Mouse (Mus musculus): Measurements from ENCODE around the gene Sorcs2. TPM values are rescaled to one million over a fixed set of nuclear protein-coding genes. Genes with fewer than 3 reads are reported as not detected.
"Not testable (repeated sequence)": the region's sequence is repeated elsewhere in the genome, so short reads cannot be mapped to it uniquely, and the experiment has no call there.

Gene Sorcs2
- polyA plus RNA-seq, 1 experiment from 2014 or later, result 16.9 TPM

- ATAC-seq (ENCODE audit: insufficient number of reproducible peaks, insufficient read depth, low FRiP score, low TSS enrichment, low read depth); H3K9me3 ChIP-seq: not testable (repeated sequence)
- H3K4me1 ChIP-seq (replicated peaks), result peaks cover 48% of the 10 kb centered on the region
Measured at GRCm38 (mm10) chr5:36390591-36390927, 7.4 kb downstream of the Sorcs2 start.

GRCm38 (mm10) chr5:36389731-36390590 is 8.0 kb downstream of the Sorcs2 start:
- H3K27me3 ChIP-seq, result no peaks in the 10 kb centered on the region
- no peak overlapping the region for H3K27ac ChIP-seq
- H3K4me1 ChIP-seq (replicated peaks), result peaks cover 47% of the 10 kb centered on the region
- no peak overlapping the region for H3K9ac ChIP-seq (replicated peaks)
- no peak overlapping the region for H3K4me2 ChIP-seq
- no peak for ATAC-seq (ENCODE audit: insufficient number of reproducible peaks, insufficient read depth, low FRiP score, low TSS enrichment, low read depth)
- no peaks in the 10 kb centered on the region for H3K36me3 ChIP-seq
- WGBS, result 77% methylated on average over 9 of the region's 9 CpGs
- H3K9me3 ChIP-seq, result no peaks in the 10 kb centered on the region
- no peak overlapping the region for H3K4me3 ChIP-seq (replicated peaks)

More at GRCm38 (mm10) chr5:36390591-36390927, 7.4 kb downstream of the Sorcs2 start:
- not testable (repeated sequence) for H3K36me3 ChIP-seq; H3K4me3 ChIP-seq (replicated peaks); H3K4me2 ChIP-seq; H3K27ac ChIP-seq; H3K27me3 ChIP-seq; H3K9ac ChIP-seq (replicated peaks)

- Histone ChIP-seq H3K4me1 (replicated peaks) (peaks cover 70% of the 10 kb centered on the region), H3K9ac (replicated peaks) (no peak overlapping the region), H3K36me3 (no peaks in the 10 kb centered on the region), H3K9me3 (no peaks in the 10 kb centered on the region), H3K4me3 (replicated peaks) (no peak overlapping the region), H3K27ac (peak overlapping the region; percentile 83), H3K27me3 (no peaks in the 10 kb centered on the region), H3K4me2 (peak overlapping the region; percentile 38)
- peak; percentile 87 for ATAC-seq (ENCODE audit: insufficient number of reproducible peaks, insufficient read depth, low FRiP score, low TSS enrichment, low read depth)
- WGBS, result 3% methylated on average over 5 of the region's 5 CpGs
Measured at GRCm38 (mm10) chr5:36385062-36385461, 12.9 kb downstream of the Sorcs2 start.

GRCm38 (mm10) chr5:36383431-36383830 is 14.5 kb downstream of the Sorcs2 start:
- Histone ChIP-seq H3K27ac (no peak overlapping the region), H3K36me3 (no peaks in the 10 kb centered on the region)

DNA sequence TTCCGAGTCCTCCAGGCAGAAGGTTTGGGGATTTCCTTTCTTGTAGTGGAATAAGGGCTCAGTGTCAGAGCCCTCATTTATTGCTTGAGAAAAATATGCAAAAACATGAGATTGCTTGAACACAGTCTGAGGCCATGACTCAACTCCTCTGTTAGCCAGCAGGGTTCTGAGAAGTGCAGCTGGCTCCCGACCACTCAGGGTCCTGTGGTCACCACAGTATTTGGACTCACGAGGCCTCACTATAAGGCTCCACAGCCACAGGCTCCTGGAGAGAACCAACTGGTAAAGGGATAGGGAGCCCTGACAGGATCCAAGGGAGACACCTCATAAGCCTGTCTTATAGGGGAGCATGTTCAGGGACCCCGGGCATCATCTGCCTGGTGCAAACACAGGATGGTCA is 15.2 kb downstream of the Sorcs2 start:
- Histone ChIP-seq H3K4me1 (replicated peaks) (peaks cover 68% of the 10 kb centered on the region), H3K4me2 (no peak overlapping the region), H3K4me3 (replicated peaks) (no peak overlapping the region), H3K36me3 (no peaks in the 10 kb centered on the region), H3K27ac (no peak overlapping the region), H3K27me3 (no peaks in the 10 kb centered on the region), H3K9me3 (no peaks in the 10 kb centered on the region), H3K9ac (replicated peaks) (no peak overlapping the region)
- 67% methylated on average over 4 of the region's 4 CpGs for WGBS
- ATAC-seq (ENCODE audit: insufficient number of reproducible peaks, insufficient read depth, low FRiP score, low TSS enrichment, low read depth), result no peak

More at GRCm38 (mm10) chr5:36383431-36383830, 14.5 kb downstream of the Sorcs2 start:
- Histone ChIP-seq H3K9ac (replicated peaks) (no peak overlapping the region), H3K4me1 (replicated peaks) (peaks cover 65% of the 10 kb centered on the region), H3K27me3 (no peaks in the 10 kb centered on the region), H3K4me2 (no peak overlapping the region), H3K4me3 (replicated peaks) (no peak overlapping the region), H3K9me3 (no peaks in the 10 kb centered on the region)
- no peak for ATAC-seq (ENCODE audit: insufficient number of reproducible peaks, insufficient read depth, low FRiP score, low TSS enrichment, low read depth)
- 89% methylated on average over 4 of the region's 4 CpGs for WGBS

DNA sequence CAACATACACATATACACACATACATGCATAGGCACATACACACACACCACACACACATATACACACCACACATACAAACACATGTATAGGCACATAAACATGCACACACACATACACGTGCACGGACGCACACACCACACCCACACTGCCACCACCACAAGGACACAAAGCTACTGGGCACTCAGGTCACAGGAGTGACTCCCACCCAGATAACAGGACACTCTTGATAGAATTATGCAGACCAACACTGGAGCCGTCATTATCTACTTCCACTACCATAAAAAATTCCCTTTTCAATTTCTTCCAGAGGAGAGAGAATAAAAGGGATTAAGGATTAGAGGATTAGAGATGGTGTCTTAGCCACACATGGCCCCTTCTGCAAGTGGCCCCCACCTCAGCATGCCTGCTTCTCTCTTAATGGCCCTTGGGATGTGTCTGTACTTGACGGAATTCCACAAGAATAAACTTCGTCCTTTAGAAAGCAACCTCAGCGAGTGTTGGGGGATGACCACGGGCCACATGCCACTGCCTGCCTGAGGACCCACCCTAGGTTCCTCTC is 15.7 kb downstream of the Sorcs2 start:
- Histone ChIP-seq H3K9me3 (no peaks in the 10 kb centered on the region), H3K9ac (replicated peaks) (no peak overlapping the region), H3K4me2 (no peak overlapping the region), H3K36me3 (no peaks in the 10 kb centered on the region), H3K27me3 (no peaks in the 10 kb centered on the region), H3K4me3 (replicated peaks) (no peak overlapping the region), H3K27ac (no peak overlapping the region), H3K4me1 (replicated peaks) (peaks cover 73% of the 10 kb centered on the region)
- no peak for ATAC-seq (ENCODE audit: insufficient number of reproducible peaks, insufficient read depth, low FRiP score, low TSS enrichment, low read depth)
- WGBS, result 64% methylated on average over 8 of the region's 8 CpGs

GRCm38 (mm10) chr5:36379938-36380511 is 17.9 kb downstream of the Sorcs2 start:
- no peaks in the 10 kb centered on the region for H3K9me3 ChIP-seq
- no peak overlapping the region for H3K27ac ChIP-seq
- H3K4me1 ChIP-seq (replicated peaks), result peaks cover 78% of the 10 kb centered on the region
- no peak overlapping the region for H3K4me2 ChIP-seq
- 72% methylated on average over 6 of the region's 6 CpGs for WGBS
- no peaks in the 10 kb centered on the region for H3K36me3 ChIP-seq
- no peak overlapping the region for H3K9ac ChIP-seq (replicated peaks)
- ATAC-seq (ENCODE audit: insufficient number of reproducible peaks, insufficient read depth, low FRiP score, low TSS enrichment, low read depth), result no peak
- no peak overlapping the region for H3K4me3 ChIP-seq (replicated peaks)
- no peaks in the 10 kb centered on the region for H3K27me3 ChIP-seq

GRCm38 (mm10) chr5:36378370-36378738 is 19.6 kb downstream of the Sorcs2 start:
- ATAC-seq (ENCODE audit: insufficient number of reproducible peaks, insufficient read depth, low FRiP score, low TSS enrichment, low read depth), result no peak
- 87% methylated on average over 2 of the region's 2 CpGs for WGBS
- peaks cover 78% of the 10 kb centered on the region for H3K4me1 ChIP-seq (replicated peaks)

DNA sequence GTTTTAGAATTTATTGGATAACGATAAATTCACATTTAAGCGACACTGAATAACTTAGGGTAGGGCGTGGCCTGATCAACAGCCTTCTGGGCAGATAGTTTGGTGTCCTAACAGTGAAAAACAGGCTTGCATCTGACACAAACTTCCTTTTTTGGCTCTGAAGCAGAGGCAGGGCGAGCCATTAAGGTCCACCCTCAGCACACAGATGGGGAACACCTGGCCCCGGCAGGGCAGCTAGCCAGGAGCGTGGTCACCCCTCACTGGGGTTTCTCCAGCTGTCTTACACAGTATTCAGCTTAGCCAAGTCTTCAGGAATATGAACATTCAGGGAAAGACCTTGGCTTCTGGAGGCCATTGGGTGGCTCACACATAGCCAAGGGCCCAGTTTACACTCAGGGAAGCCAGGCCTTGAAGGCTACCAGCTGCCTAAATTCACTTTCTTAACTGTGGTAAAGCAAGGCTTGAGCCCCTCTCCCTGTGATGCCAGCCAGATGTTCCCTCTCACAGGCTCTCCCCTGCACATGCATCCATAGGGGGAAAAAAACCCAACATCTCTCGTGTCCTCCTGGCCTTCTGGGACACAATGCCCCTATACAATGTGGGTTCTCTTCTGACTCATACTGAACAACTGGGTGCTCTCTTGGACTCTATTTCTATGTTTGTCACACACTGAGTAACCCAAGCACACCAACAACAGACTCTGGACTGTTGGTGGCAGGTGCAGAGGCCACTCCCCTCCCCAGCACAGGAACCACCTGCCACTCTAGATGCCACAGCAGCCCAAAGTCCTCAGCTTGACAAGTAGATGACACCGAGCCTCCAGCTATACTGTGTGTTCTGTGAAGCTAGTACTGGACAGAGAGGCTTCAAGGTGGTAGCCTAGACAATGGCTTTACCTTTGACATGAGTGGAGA is 20.2 kb downstream of the Sorcs2 start:
- Histone ChIP-seq H3K4me1 (replicated peaks) (peaks cover 78% of the 10 kb centered on the region), H3K4me3 (replicated peaks) (no peak overlapping the region), H3K27ac (peak overlapping the region; percentile 76), H3K27me3 (no peaks in the 10 kb centered on the region), H3K4me2 (no peak overlapping the region), H3K9me3 (no peaks in the 10 kb centered on the region), H3K9ac (replicated peaks) (no peak overlapping the region), H3K36me3 (no peaks in the 10 kb centered on the region)
- 52% methylated on average over 8 of the region's 8 CpGs for WGBS
- peak; percentile 26; the same call in 1 of the 2 replicates for ATAC-seq (ENCODE audit: insufficient number of reproducible peaks, insufficient read depth, low FRiP score, low TSS enrichment, low read depth)

More at GRCm38 (mm10) chr5:36378370-36378738, 19.6 kb downstream of the Sorcs2 start:
- Histone ChIP-seq H3K4me3 (replicated peaks) (no peak overlapping the region), H3K27ac (peak overlapping the region; percentile 76), H3K4me2 (no peak overlapping the region), H3K9ac (replicated peaks) (no peak overlapping the region), H3K36me3 (no peaks in the 10 kb centered on the region), H3K27me3 (no peaks in the 10 kb centered on the region), H3K9me3 (no peaks in the 10 kb centered on the region)

GRCm38 (mm10) chr5:36375886-36376285 is 22.1 kb downstream of the Sorcs2 start:
- peak overlapping the region; percentile 76; the same call in 1 of the 2 replicates for H3K27ac ChIP-seq
- no peaks in the 10 kb centered on the region for H3K9me3 ChIP-seq
- no peak overlapping the region for H3K9ac ChIP-seq (replicated peaks)
- no peak overlapping the region for H3K4me3 ChIP-seq (replicated peaks)
- no peaks in the 10 kb centered on the region for H3K27me3 ChIP-seq
- H3K36me3 ChIP-seq, result no peaks in the 10 kb centered on the region
- no peak for ATAC-seq (ENCODE audit: insufficient number of reproducible peaks, insufficient read depth, low FRiP score, low TSS enrichment, low read depth)
- no peak overlapping the region for H3K4me2 ChIP-seq
- H3K4me1 ChIP-seq (replicated peaks), result peaks cover 90% of the 10 kb centered on the region
- 45% methylated on average over 8 of the region's 8 CpGs for WGBS
